Mouse (Mus musculus) CD4-positive, CD25-positive, alpha-beta regulatory T cell, adult 2 months (primary cell): ENCODE measurements around the gene Erbb2.

Experiments
- DNase-seq: peaks from one replicate; pipeline ENCODE4 v3.0.0-alpha.2; 2012; ENCODE audit warnings: low read depth, low spot score

Gene Erbb2

DNA sequence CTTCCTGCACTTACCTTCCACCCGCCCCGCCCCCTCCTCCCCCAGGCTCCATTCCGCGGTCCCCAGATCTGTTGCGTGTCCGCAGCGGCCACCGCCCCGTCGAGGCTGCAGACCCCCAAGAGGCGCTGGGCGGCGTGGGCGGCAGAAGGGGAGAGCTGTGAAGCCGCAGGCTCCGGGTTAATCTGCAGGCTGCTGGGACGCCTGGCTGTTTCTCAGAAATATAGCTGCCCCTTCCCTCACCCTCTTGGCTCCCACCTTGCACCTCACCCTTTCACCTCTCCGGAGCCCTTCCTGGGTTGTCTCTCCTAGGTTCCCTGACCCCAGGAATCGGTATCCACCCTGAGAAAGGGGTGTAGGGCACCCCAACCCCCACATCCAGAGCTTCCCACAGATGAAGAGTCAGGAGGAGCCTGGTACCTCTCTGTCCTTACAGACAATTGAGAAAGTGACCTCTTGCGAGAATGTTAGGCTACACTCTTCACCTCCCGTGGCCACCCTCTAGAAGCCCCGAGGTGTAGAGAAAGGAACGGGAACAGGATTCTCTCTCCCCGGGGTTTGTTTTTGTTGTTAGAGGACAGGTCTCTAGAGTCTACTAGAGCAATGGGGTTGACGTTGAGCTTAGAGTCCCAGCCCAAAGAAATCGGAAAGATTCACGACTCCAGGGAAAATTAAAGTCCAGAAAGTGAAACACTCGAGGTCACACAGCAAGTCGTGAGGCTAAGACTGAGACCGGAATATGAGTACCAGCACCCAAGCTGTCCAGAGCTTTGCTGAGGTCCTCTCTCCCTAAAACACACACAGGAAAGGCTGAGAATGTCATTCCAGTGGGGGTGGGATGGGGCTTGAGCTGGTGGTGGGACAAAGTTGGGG is 46.1 kb downstream of the Erbb2 start:
- no peak for DNase-seq

DNA sequence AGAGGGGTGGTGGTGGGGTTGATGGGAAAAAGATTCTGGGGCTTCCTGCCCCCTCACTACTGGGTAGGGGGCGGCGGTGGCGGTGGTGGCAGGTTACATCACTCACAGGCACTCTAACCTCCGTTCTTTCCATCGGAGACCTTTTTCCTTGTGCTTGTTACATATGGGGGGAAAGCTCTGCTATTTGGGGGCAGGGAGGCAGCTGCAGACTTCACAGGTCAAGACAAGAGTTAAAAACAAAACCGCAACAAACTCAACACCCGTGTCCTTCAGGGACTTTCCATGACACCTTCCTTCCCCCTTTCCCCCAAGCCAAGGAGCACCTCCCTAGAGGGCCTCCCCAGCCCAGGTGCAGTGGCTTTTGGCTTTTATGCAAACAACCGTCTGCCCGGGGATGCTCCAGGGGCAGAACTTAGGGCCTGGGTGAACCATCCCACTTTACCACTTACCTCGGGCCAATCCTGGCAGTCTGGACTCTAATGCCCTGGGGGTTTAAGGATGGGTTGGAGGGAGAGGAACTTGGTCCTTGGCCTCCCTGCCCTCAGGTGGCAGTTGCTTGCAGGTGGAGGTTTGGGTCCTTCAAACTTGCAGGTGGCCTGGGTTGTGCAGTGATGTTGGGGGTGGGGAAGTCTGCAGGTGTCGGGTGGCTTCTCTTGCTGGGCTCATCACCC is 46.9 kb downstream of the Erbb2 start:
- peak; percentile 55 for DNase-seq

- no peak for DNase-seq
Observed at GRCm38 (mm10) chr11:98459860-98460259, 47.6 kb downstream of the Erbb2 start.

GRCm38 (mm10) chr11:98461109-98461720 is 48.9 kb downstream of the Erbb2 start:
- no peak for DNase-seq

- no peak for DNase-seq
Observed at GRCm38 (mm10) chr11:98462255-98462654, 50.0 kb downstream of the Erbb2 start.

DNA sequence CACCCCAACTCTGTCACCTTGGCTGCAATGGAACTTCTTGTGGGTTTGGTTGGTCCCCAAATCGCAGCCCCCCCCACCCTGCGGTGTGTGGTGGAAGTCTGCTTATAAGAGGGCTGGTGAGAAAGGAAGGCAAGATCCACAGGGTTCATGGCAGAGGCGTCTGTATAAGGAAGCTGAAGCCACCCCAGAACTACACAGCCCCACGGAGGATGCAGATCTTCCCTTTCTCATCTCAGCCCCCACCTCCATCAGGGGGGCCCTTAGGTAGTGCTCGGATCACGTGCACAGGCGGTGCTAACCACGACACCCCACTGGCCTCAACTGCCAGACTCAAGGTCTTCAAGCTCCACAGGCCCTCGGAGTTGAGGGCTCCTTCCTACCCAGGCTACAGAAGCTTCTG is 51.6 kb downstream of the Erbb2 start:
- peak; percentile 61 for DNase-seq

- DNase-seq = peak; percentile 77
Observed at GRCm38 (mm10) chr11:98464516-98464915, 52.2 kb downstream of the Erbb2 start.

- peak; percentile 86 for DNase-seq
Observed at GRCm38 (mm10) chr11:98469761-98470714, 57.8 kb downstream of the Erbb2 start.

GRCm38 (mm10) chr11:98470795-98471194 is 58.5 kb downstream of the Erbb2 start:
- no peak for DNase-seq

DNA sequence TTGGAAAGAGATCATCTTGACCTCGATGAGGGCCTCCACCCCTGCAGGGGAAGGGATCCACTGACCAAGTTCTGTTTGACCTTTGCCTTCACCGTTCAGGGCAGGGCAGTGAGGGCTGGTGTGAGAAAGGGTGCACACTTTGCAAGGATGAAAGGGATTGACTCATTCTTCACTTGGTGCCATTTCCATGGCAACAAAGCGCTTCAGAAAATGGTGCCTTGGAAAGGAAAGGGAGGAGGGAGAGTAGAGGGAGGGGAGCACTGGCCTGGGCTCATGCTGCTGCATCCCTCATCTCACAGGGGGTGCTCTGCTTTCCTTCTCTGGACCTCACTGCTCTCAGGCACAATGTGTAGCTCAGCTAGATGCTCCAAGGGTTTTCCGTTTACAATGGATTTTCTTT is 60.4 kb downstream of the Erbb2 start:
- DNase-seq = no peak

DNA sequence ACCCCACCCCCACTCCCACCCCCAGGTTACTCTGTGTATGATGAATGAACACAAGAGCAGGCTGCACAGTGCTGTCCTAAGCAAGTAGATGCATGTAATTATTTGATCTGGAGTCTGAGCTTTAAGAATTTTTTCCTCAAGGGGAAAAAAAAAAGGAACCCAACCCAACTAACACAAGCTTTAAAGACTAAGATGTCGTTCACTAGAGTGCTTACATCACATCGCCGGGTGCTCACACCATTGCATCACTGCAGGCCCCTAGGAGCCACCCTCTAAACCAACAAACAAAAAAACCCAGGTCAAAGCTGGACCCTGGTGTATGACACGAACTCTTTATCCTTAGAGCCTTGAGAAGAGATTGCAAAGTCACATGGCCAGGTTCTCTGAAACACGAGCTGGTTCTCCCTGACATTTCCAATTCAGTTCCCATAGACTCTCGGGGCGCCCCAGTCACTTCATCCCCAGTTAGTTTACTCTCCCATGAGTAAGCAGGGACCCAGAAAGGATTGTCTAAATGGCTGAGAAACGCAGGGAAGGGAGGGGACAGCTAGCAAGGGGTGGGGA is 61.7 kb downstream of the Erbb2 start:
- no peak for DNase-seq

DNA sequence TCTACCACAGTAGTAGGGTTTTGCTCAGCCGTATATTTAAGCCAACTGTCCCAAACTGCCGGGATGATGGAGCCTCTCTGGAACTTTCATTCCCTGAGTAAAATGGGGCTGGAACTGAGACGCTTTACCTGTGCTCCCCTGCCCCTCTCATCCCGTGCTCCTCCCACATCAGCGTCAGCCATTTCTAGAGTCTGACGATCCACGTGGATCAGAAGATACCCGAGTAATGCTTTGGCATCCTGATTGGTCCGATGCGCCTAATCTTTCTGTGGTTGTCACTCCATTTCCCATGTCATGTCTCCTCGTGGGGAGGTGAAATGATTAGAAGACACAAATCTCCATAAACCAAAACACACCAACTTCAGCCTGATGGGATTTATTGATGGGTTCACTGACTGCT is 62.7 kb downstream of the Erbb2 start:
- no peak for DNase-seq

GRCm38 (mm10) chr11:98475630-98476433 is 63.6 kb downstream of the Erbb2 start:
- no peak for DNase-seq

DNA sequence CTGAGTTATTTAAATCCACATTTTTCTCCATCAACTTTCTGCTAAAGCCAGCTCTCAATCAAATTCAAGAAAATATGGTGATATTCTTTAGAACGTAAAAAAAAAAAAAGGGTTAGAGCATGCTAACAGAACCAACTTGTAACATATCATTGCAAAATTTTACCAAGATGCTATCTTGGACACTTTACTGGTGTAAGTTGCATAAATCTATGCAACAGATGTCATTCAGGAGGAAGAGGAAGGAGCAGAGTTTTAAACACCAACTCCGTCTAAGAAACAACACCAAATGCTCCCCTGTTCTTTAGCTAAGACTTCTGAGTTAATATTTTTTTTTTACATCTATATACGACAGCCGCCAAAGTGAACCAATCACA is 64.2 kb downstream of the Erbb2 start:
- DNase-seq = no peak

DNA sequence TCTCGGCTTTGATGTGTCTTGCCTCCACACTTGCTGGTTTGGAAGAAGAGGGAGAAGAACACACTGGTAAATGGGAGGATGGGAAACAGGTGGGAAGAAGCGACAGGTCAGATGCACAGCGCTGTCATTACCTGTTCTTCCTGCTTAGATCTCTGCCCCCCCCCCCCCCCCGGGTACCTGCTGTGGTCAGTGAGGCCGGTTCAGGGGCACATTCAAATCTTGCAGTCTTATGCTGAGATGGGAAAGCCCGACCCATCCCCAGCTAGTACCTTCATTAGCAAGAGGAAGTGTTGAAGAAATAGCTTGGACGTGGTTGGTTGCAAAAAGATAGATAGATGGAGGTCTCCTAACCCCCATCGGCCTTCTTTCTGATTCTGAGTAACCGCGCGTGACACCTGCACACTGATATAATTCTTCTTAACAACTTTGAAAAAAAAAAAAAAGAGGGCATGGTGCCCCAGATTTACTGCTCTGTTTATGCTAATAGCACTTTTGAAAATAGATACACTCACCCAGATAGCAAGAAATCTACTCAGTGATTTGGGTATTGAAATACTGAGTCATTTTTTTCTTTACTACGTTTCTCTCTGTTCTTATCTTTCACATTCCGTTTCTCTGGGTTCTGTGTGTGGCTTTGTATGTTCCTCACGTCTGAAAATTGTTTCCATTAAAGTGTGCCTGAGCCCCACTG is 64.9 kb downstream of the Erbb2 start:
- peak; percentile 55 for DNase-seq

DNA sequence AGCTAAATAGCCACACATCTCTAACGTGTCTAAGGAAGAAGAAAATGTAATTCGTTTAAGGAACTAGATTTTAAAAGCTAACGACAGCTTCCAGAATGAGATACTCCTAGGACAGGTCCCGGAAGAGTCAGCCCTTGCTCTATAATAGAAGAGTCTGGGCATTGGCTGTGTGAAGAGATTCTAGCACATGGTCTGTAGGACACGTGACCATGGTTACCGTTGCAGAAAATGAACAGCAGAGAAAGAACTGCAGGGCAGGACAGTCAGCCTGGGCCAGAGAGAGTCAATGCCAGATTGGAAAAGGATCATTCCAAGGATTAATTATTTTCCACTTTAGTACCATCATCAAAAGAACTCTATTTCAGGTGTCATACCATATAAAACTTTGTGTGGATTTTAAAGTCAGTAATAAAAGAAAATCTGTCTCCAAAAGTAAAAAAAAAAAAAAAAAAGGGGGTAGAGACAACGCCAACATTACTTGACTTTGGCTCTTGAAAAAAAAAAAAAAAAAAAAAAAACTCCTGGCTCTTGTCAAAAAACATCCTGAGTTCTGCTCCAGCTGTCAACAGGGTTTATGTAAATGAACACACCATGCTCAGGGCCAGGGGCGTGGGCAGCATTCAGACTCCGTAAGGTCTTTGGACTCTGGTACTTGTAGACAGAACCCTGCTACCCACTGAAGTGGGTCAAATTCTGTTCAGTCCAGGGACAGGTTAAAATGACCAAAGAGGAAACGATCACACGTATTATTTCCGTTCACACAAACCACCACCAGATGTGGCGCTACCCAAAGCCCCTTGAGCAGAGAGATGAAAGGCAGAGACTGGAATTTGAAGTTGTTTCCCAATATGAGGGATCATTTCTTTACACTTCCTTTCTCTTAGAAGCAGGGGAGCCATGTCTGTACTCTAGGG is 67.0 kb downstream of the Erbb2 start:
- no peak for DNase-seq

DNA sequence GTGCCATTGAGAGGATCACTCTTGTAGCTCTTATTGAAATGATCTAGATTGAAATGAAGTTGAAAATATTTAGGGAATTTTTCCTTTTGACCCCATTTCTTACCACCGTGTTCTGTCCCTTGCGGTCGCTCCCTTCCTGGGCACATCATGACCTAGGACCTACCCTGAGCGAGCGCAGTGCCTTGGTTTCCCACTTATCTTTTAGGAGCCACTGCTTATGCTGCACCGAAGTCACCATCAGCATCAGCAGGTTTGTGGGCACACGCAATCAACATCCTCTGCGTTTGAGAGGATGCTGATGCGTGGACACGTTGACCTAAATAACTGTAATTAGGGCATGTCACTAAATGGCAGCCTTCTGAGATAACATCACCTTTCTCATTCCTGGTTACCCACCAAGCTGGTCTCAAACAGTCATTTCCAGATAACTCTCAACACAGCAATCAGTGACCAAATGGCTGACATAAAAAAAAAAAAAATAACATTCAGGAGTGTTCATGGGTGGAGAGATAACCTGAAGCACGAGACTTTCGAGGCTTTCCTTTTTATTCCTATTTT is 67.7 kb downstream of the Erbb2 start:
- no peak for DNase-seq

DNA sequence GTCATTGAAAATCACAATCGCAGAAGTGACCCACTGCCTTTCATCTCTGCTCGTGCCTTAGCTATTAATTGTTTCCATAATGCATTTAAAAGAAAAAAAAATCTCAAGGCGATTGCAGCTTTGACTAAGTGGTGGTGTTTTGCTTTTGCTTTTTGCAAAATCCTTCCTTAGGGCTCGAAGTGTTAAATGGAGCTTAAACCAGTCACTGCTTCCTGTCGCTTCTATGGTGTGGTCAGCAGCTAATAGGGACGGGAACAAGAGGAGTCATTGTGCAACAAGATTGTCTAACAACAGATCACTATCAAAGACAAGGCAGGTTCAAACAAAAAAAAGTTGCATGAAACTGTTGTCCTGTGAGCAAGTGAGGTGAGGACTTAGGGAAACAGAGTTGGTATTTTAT is 69.0 kb downstream of the Erbb2 start:
- peak; percentile 45 for DNase-seq
